Mouse (Mus musculus) adrenal gland, adult 2 months (tissue): ENCODE measurements at regions not wholly inside any gene's neighbourhood (a gene's known extent, or its start where the extent isn't known, plus 50 kb on each side); places are given as distances from the start of the nearest gene placed in this dataset.
"Not testable (repeated sequence)": the region's sequence is repeated elsewhere in the genome, so short reads cannot be mapped to it uniquely, and the experiment has no call there.

Source experiments
- DNase-seq: peaks from one replicate; pipeline ENCODE4 v3.0.0; 2021

DNA sequence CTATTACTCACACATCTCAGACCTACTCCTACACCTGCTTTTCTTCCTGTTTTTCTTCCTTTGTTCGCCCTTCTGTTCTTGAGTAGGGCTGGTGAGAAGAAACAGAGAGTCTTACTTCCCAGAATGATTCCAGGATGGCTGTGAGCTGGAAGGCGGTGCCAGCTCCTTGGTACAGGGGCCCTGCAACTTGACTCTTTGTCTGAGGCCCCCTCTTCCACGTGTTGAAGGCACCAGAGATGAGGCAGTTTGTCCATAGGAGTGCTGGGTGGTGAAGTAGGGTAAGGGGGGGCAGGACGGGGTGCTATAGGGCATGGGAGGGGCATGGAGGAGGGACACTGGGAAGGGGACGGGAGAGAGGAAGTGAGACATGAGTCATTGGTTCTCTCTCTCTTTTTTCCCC is 60.8 kb downstream of the Dmrta2 start:
- DNase-seq, result no peak

DNA sequence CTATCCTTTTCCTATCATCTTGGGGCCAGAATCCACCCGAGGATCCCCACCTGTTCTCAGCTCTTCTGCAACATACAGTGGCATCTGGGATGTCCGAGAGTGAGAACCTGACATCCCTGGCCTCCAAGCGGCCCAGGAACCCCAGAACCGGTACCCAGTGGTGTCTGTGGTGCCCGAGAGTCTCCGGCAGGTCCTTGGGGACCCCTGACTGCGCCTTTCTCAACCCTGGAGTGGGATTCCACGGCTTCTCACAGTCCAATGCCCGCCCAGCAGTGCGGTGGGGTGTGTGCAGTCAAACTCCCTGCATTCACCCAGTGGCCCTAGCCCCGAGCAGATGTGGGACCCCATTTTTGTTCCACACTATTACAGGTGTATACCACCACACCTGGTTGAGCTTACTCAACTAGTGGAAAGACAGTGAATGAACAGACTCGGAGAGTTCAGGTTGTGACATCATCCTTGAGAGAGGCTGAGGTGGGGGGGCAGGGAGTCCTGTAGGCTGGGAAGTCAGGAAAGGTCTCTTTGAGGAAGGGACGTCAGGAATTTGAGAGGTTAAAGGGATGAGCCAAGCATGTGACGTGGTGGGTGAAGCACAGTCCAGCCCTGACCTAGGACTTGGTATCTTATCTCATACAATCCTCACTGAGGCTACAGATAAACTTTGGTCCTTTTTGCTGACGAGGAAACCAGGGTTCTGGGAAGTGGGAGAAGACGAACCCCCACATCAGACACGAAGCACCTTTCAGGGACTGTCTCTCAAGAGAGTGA is 67.2 kb downstream of the Dmrta2 start:
- DNase-seq, result no peak

DNA sequence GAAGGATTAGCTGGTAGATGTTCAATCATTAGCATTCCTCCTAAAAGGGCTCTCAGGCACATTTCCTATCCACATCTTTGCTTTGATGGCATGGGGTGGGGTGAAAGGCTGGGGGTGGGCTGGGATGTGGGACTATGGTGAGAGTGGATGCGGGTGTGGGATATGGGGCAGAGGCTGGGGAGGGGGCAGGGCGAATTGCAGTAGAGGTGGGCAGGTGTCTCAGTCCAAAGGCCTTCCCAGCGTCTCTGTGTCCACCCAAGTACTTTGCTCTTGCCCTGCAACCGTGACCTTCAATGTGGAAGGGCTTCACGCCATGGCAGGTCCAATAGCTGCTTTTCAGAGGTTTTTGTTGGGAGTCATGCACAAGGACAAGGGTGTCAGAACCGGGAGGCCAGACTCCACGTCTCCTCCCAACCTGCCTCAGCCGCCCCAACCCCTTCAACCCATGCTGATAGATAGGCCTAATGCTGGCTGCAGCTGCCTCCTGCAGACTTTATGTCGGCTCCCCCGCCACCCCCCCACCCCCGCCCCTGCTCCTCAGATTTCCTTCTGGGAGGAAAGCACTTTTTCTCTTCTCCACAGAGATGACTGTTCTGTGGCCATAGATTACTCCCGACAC is 67.9 kb downstream of the Dmrta2 start:
- DNase-seq, result no peak

DNA sequence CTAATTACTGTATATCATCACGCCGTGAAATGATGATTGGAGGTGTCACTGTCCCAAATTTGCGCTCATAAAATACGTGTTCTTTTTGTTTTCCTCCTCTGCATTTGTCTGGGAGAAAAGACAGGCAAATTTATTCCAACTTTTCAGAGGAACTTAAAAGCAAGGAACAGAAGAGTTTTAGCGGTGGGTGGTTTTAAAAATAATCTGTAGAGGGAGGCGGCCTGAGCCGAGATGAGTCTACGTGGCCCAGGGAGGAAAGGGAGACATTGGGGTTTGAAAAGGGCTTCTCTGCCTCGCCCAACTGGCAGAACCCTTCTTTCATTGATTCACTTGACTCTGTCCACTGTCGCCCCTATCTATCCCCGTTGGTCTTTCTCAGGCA is 68.4 kb downstream of the Dmrta2 start:
- no peak for DNase-seq

DNA sequence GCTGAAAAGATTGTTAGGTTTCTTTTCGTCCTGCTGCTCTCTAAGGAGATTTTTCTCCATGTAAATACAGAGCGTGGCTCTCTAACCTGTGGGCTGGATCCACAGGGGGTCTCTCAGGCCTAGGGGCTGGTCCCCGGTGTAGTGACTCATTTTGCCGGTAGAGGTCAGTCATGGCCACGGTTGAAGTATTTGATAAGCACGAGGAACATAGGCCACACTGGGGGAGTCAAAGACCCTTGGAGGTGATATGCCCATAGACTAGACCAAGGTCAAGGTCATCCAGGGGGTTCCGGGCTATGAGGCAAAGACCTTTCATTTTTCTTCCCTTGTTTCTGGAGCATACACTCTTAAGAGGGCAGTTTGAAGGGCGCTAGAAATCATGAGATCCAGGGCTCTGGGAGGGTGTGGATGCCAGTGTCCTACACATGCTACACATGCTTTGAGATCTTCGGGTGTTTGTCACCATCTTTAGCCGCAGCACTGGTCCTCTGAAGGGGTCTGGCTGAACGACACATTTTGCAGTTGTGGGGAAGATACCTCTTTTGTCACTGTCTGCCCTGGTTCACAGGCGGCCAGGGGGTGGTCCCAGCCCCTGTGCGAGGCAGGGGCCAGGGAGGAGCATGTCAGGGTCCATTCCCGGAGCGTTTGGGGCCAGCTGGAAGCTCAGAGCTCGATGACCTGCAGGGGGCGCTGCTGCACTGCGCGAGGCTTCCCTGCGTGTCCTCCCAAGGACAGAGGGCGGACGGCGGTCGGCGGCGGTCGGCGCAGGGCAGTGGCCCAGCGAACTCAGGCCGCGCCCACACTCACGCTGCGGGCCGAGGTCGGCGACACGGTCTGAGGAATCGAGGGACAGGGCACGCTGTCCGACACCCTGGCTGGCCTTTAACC is 72.8 kb downstream of the Dmrta2 start:
- DNase-seq, result peak; percentile 90

DNA sequence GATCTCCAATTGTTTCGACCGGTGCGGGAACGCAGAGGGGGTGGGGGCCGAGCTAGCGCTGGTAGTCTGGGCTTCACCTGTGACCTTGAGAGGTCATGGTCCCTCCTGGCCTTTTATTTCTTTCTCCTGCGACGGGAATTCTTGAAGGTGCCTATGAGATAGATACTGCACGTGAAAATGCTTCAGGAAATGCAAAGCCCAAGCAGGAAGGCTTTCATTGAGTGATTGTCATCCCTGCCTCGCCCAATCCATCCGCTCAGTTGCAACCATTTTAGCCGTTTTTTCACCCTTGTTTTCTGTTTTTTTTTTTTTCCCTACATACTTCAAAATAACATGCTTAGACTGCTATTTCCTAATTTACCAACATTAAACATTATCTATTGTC is 73.4 kb downstream of the Dmrta2 start:
- DNase-seq, result no peak

DNA sequence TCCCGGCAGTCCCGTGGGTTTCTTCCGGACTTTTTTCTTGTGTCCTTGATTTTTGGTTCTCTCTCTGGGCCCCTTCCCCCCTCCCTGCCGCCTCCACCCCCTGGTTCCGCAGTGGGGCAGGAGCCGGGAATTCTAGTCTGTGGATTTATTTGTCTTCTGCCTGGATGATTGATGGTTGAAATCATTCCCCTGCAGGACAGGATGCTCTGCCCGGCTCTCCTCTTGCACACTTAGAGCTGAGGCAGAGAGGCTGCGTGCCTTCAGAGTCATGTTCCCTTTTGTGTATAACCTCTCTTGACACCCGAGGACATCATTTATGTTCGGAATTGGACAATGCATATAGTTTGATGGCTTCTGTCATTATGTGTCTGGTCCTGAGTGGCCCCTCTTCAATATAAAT is 74.0 kb downstream of the Dmrta2 start:
- DNase-seq, result no peak

DNA sequence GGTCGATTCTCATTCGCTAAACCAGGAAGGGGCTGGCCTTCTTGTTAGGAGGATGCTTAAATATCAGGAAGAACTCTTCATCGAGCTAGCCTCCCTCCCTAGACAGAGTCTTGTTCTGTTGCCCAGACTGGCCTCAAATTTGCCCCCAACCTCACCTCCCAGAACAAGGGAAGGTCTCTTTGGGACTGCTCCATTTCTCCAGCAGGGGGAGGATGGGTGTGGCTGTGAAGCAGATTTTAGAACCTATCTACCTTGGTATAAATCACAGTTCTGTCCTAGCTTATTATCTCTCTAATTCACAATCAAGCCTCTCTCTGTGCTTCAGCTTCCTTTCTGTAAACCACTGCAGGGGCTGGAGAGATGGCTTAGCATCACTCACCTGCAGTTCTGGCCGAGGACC is 75.1 kb downstream of the Dmrta2 start:
- no peak for DNase-seq

DNA sequence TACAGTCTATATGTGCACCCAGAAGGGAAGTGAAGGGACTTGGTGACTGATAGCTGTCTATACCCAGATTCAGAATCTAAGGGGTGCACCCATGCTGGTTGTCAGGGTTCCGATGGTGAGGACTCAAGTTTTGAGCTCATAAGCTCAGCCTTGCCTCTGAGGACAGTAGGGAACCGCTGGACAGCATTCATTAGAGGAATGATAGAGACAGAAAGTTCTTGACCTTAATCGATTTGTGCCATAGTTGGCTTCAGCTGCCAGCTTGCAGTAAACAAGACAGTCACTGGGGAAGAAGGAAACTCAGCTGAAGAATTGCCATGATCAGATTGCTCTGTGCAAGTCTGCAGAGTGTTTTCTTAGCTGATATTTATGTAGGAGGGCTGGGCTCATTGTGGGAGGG is 96.0 kb downstream of the Dmrta2 start:
- no peak for DNase-seq

DNA sequence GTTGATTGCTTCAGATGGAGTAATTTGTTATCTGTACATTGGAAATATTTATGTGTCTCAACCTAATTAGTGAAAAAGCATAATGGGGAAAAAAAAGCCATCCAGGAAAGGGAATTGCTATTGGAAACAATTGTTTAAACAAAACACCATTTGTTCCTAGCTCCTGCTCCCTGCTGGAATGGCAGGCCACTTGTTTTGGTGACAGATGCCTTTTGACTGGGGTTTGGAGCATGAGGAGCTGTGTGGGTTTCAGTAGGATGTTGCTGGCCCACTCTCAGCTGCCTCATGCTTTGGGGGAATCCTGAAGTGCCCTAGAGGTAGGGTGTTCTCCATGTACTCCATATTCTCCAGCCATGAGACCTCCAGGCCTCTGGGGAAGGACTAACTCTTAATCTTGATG is 105.5 kb downstream of the Dmrta2 start:
- DNase-seq, result no peak

DNA sequence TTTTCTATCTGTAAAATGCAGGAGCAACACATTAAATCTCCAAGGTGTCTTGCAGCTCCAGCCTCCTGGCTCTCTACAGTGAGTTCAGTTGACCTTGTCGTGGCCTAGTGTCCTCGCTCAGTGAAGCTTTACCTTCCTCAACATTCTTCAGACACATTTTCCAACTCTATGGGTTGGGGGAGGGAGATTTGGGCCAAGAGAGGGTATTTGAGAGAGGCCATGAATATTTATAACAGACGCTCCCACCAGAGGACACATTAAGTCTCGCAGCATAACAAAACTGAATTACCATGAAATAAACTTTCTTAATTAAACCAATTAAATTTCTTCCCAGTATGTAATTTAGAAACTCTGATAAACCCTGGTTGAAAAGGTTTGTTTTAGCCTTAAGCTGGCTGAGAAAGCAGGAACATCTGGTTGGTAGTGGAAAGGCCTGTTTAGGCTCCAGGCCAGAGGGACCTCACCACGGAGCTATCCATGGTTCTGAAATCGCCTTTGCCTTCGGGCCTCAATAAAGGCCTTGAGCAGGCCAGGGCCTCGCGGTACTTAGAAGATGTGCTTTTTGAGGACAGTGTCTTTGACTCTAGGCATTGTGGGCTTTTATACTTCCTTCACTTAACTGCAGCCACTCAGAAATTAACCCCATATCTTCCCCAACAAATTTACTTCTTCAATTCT is 109.9 kb downstream of the Dmrta2 start:
- peak; percentile 51 for DNase-seq

DNA sequence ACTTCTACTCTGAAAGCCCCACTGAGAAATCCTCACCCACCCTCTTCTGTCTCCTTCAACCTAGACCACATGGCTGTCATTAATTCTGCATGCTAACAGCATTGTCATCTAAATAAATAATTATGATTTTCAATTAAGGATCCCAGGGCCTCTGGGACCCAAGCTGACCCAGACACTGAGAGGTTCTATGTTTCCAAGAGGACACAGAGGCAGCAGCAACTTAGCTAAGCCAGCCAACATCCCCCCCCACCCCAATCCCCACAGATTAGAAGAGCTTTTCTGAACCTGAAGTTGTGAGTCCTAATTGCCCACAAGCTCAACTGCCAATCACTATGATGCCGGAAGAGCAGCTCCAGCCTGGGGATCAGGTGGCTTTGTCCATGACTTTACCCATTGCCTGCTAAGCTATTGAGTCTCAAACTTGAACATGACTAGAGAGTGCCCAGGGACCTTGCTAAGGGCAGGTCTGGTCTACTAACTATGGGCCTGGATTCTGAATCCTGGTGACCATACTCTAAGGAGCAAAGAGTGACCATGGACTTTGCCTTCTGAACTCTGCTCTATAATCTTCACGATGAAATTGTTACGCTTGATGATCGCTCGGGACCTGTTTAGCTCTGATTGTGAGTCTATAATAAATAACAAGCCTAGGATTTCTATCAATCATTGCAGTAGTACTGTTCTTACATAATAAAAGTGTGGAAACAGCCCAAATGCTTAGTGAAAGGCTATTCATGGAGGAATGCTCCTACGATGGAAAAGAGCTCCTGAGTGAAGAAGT is 115.4 kb downstream of the Dmrta2 start:
- no peak for DNase-seq

DNA sequence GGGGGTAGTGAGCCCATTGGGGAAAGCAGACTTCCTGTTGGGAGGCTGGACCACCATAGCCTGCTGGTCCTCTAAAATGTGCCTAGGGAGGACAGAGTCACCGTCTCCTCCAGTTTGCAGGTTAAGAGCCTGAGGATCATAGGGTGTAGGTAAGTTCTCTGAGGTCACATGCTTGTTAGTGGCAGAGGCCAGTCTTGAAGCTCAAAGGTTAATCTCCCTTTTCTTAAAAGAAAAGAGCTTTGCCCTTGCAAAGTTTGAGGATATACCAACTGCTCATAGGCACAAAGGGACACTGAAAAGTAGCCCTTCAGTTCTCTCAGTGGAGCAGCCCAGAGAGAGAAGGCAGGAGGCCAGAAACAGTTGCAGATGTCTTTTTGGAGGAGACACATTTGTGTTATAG is 116.7 kb downstream of the Dmrta2 start:
- no peak for DNase-seq

DNA sequence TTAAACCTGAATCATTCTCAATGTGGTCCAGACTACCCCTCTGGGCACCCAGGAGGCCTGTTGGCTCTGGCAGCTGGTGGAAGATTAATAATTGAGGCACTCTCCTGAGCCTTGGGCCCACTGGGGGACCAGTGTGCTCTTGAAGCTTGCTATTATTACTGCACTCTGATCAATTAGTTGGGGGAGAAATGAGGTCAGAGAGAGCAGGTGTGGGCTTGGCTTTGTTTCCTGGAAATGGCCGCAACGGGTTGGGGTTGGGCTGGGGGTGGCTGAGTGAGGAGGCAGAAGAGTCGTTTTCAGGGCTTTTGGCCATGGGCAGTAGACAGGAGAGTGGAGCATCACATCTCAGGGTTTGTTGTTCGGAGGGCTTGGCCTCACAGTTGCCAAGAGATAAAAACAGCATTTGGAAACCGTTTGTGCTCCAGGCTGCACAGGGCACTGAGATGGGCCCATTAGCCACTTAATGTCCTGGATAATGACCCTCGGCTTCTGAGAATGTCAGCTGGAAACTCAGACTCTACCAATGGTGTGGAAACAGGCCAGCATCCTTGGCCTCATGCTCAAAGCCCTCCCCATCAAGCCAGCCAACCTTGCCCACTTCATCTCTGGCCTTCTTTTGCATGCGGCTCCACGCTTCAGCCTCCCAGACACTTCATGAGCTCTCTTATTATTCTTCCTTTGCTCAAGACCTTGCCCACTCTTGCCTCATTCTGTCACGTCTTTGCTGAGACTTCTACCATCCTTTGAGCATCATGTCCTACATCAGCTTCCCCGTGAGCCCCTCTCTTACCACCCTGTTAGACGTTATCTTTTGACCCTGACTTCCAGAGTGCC is 118.1 kb downstream of the Dmrta2 start:
- no peak for DNase-seq

DNA sequence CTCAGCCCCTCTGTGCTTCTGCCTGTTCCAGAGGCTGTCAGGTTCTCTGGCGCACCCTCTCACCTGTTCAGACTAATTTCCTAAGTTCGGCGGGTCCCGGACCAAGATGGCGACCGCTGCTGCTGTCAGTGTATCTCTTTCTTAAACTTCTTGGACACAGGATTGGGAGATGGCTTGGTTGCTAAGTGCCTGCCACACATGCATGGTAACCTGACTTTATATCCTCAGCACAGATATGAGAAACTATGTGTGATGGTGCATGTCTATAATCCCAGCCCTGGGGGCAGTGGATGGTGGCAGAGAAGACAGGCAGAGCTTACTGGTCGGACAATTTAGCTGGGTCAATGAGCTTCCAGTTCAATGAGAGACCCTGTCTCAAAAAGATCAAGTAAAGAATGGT is 126.3 kb downstream of the Dmrta2 start:
- DNase-seq, result not testable (repeated sequence)

DNA sequence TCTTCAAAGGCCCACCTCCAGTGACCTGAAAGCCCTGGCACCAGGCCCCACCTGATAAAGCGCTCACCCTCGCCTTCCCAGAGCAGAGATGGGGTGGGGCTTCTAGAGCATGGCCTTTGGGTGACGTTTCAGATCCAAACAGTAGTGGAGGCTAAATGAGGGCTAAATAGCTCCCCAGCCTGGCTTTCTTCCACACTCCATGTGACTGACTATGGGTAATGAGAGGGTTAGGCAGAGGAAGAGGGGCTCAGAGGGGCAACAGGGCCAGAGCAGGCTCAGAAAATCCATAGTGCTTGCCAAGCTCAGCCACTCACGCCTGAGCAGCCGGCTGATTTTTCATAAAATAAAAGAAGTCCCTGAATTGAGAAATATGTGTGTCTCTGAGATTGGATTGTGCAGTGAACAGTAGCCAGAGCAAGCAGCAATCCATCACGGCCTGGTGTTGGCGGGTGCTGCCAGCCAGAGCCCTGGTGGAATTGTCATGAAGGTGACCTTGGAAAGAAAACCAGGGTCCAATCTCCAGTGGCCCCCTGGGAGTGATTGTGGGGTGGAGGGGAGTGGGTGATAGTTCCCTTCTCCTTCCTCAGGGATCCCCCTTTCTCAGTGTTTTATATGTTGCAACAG is 128.9 kb downstream of the Dmrta2 start:
- no peak for DNase-seq

DNA sequence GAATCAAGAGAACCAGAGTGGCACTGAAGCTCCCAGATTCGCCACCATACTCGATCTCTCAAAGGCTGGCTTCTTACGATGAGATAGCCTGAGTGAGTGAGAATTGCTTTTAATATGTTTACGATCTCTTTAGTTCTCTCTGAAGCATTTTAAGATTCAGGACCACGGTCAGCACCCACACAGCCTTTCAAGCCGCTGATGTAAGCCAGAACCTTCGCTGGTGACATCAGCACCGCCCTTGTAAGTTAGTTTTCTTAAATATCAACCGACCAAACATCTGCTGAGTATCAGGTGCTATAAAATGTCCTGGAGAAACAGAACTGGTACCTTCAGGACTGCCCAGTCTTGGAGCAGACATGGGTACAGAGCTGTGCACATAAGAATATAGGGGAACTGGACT is 141.6 kb downstream of the Dmrta2 start:
- DNase-seq, result no peak

DNA sequence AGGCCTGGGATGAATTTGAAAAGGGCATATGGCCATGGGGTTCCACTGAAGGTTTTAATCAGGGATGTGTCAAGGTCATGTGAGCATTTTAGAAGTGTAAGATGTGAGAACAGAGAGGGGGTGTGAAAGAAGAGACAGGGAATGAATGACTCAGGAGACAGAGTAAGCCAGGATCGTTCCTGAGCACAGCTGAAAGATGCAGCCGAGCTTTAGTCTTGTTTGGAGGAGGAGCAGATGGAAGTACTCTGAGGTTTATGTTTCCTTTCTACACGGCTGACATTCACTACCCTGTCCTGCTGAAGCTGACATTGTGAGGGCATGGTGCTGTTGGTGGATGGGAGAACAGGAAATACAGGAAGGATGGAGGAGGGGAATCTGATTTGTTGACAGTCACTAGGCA is 142.0 kb downstream of the Dmrta2 start:
- no peak for DNase-seq

DNA sequence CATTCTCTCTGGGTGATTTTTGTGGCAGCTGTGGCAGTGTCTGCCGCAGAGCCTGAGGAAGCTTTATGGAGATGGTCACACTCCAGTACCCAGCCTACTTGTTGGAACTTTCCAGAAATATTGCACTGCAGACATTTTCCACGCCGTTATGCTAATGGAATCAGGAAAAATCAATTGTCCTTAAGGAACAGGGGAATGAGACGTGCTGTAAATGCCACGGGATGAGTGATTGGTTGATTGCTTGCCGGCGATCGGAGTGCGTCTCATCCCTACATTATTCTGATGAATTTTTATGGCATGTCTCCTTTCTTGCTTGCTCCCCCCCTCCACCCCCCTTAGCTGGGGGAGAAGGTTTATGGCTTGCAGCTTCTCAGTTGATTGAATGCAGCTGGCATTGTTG is 142.9 kb downstream of the Dmrta2 start:
- DNase-seq, result no peak

DNA sequence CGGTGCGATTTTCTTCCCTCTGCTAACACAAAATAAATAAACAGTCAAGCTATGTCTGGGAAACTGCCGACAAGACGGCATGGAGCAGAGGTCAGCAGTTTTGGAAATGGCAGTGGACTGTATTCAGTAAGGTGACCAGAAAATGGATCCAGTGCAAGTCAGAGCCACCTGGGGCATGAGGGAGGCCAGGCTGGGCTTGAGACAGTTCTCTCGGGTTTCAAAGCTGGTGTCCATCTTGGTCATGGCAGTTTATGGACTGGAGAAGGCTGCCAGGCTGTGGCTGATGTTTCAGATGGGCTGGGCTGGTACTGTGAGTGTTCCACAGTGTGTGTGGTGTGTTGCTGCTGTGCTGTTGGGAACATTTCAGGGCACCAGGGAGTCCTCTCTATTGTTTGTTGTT is 143.6 kb downstream of the Dmrta2 start:
- DNase-seq, result no peak
